Mouse (Mus musculus): ENCODE results near the gene Eva1c.

DNA sequence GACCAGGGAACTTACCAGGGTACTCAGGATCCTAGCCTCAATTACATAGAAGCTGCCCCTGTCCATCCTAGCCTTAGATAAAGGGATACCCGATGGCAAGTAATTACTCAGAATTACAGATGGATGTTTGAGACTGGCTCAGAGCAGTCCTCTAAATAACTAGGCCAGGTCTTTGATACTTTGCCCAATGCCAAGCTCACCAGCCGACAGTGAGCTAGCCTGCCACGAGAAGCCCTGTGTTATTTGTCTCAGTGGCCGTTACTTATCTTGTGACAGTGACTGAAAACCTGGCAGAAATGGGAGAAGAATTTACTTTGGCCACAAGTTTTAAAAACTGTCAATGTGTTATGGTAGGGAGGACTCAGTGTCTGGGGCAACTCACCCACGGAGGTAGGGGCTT is 14.4 kb upstream of the Eva1c start:
- TF ChIP-seq CTCF (IDR thresholded peaks at IDR 0.05; ENCODE audit: low read depth) (no peak), EP300 (IDR thresholded peaks at IDR 0.05; ENCODE audit: low read depth) (no peak)
